Mouse (Mus musculus): ENCODE data around the gene Bahcc1. TPM values are rescaled to one million over a fixed set of nuclear protein-coding genes. Genes with fewer than 3 reads are reported as not detected.

The Bahcc1 gene
- 17.0 and 20.8 TPM in 2 replicates for polyA plus RNA-seq (2014; fragmentation: Nextera tagmentation; extraction: Ambion mirVana)

DNA sequence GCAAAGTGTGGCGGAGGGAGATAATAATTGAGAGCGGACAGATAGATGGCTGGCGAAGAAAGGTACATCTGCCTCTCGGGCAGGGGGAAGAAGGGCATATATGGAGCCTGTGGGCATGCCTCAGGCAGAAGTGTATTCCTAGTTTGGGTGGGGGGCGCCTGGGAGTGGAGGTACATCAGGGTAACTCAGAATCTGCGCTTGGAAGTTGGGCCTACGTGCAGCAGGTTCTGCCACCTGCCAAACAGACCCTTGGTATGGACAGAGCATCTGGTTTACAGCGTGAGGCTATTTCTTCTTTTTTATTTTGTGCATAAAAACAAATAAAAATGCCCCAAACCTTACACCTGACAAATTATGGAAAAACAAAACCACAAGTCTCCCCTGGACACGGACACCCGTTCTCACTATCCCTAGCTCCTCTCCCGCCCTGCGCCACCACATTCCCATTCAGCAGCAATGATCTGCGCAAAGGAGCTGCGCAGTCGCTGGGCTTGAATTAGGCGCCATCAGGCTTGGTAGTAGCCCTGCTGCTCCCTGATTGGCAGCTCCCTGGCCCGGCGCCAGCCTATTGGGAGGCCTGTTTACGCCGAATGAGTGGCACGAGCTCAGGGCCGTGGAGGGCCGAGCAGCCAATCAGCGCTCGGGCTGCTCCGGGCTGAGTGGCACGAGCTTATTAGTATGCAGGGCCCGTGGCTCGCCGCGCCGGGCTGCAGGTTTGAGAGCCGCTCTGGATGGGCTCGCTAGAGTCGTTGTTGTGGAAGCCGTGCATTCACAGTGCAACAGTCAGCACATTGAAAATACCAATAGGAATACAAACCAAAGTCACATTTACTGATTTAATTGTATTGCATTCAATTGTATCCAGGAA is at the start of gene Bahcc1:
TSS of gene Bahcc1 (plus strand) at position 718 of the 868 bp plus-strand sequence.
- Histone ChIP-seq H3K4me2 (ENCODE audit: low read depth, low read length) (peak within 1 kb of the TSS; percentile 84), H3K4me3 (ENCODE audit: low read depth, low read length) (peak within 1 kb of the TSS; percentile 96), H3K4me1 (ENCODE audit: control insufficient read depth, insufficient read depth, low read length) (peaks cover 27% of the 10 kb centered on the region), H3K27ac (ENCODE audit: low read depth, low read length) (peak within 1 kb of the TSS; percentile 96), H3K36me3 (ENCODE audit: control insufficient read depth, insufficient read depth, low read length) (no peaks in the 10 kb centered on the region), H3K27me3 (ENCODE audit: control insufficient read depth, insufficient read depth, low read length) (no peaks in the 10 kb centered on the region), H3K9ac (replicated peaks; ENCODE audit: low read depth, low read length) (peak within 1 kb of the TSS; percentile 98), H3K9me3 (ENCODE audit: control insufficient read depth, low read length) (no peaks in the 10 kb centered on the region)
- 1% methylated on average over 36 of the region's 36 CpGs for WGBS
- ATAC-seq (ENCODE audit: low read depth): peak; percentile 93

DNA sequence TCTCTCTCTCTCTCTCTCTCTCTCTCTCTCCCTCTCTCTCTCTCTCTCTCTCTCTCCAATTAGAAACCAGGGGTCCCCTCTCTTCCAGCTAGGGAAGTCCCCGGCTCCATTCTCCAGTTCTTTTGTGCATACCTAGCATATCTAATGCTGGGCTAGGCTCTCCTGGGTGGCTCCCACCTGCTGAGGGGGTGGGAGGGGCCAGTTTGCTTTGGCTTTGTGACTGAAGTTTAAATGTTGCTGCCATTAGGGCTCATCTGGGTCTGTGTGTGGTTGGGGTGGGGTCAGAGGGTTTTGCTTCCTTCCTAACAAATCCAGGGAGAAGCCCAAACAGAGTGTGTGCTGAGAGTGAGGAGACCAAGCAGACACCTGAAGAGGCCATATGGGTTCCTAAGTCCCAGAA is 49.6 kb upstream of the Bahcc1 start:
- Histone ChIP-seq H3K27me3 (ENCODE audit: control insufficient read depth, insufficient read depth, low read length) (no peaks in the 10 kb centered on the region), H3K36me3 (ENCODE audit: control insufficient read depth, insufficient read depth, low read length) (no peaks in the 10 kb centered on the region), H3K9me3 (ENCODE audit: control insufficient read depth, low read length) (no peaks in the 10 kb centered on the region), H3K4me1 (ENCODE audit: control insufficient read depth, insufficient read depth, low read length) (peaks cover 38% of the 10 kb centered on the region), H3K4me2 (ENCODE audit: low read depth, low read length) (no peak overlapping the region), H3K9ac (replicated peaks; ENCODE audit: low read depth, low read length) (no peak overlapping the region), H3K27ac (ENCODE audit: low read depth, low read length) (no peak overlapping the region), H3K4me3 (ENCODE audit: low read depth, low read length) (no peak overlapping the region)
- 22% methylated on average over 1 of the region's 1 CpGs for WGBS
- ATAC-seq (ENCODE audit: low read depth): no peak

GRCm38 (mm10) chr11:120183708-120184107 is 49.0 kb upstream of the Bahcc1 start:
- Histone ChIP-seq H3K9me3 (ENCODE audit: control insufficient read depth, low read length) (no peaks in the 10 kb centered on the region), H3K4me2 (ENCODE audit: low read depth, low read length) (peak overlapping the region; percentile 99; the same call in 1 of the 2 replicates), H3K4me3 (ENCODE audit: low read depth, low read length) (no peak overlapping the region), H3K27me3 (ENCODE audit: control insufficient read depth, insufficient read depth, low read length) (no peaks in the 10 kb centered on the region), H3K4me1 (ENCODE audit: control insufficient read depth, insufficient read depth, low read length) (peaks cover 38% of the 10 kb centered on the region), H3K36me3 (ENCODE audit: control insufficient read depth, insufficient read depth, low read length) (no peaks in the 10 kb centered on the region), H3K27ac (ENCODE audit: low read depth, low read length) (no peak overlapping the region), H3K9ac (replicated peaks; ENCODE audit: low read depth, low read length) (no peak overlapping the region)
- WGBS: 25% methylated on average over 11 of the region's 11 CpGs
- no peak for ATAC-seq (ENCODE audit: low read depth)

DNA sequence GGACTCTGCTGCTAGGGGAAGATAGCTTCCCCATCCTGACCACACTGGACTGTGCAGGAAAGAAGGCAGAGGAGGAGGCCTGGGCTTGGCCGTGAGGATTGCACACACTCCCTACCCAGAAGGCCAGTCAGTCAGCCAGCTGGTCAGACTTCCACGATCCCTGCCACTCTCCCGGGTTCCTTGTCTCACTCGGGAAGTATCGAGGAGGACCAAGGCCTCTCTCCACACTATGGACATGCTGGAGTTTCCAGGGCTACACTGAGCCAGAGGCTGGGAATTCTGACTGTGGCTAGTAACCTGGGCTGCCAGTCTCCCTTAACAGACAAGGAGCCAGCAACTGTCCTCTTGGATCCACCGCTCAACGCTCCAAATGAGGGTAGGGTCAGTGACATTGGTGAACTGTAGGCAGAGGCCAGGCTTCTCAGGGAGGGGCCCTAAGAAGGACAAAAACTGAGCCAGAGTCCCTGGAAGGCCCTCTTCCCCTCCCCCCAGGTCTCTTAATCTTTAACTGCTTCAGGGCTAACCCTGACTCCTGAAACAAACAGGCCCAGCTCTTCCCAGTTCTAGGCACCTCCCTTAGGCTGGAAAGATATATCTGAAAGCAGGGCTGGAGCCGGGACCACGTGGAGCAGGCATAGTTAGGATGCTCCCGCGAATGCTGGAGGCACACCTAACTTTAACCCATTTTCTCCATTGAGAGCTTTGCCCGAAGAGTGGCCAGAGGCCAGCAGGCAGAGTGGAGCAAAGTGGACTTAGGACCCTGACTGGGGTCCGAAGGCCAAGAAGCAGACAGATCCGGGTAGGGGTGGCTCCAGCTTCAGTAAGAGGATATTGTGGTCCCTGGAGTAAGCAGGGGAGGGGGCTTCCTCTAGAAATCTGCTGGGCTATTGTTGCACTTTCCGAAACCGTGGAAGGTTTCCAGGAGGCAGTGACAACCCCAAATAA is 48.1 kb upstream of the Bahcc1 start:
- Histone ChIP-seq H3K27me3 (ENCODE audit: control insufficient read depth, insufficient read depth, low read length) (no peaks in the 10 kb centered on the region), H3K27ac (ENCODE audit: low read depth, low read length) (peak overlapping the region; percentile 98), H3K9me3 (ENCODE audit: control insufficient read depth, low read length) (no peaks in the 10 kb centered on the region), H3K4me2 (ENCODE audit: low read depth, low read length) (peak overlapping the region; percentile 99), H3K4me3 (ENCODE audit: low read depth, low read length) (peak overlapping the region; percentile 92), H3K36me3 (ENCODE audit: control insufficient read depth, insufficient read depth, low read length) (no peaks in the 10 kb centered on the region), H3K4me1 (ENCODE audit: control insufficient read depth, insufficient read depth, low read length) (peaks cover 38% of the 10 kb centered on the region), H3K9ac (replicated peaks; ENCODE audit: low read depth, low read length) (peak overlapping the region; percentile 99)
- WGBS: 4% methylated on average over 16 of the region's 16 CpGs
- peak; percentile 18; the same call in 1 of the 2 replicates for ATAC-seq (ENCODE audit: low read depth)

- peak overlapping the region; percentile 99 for H3K9ac ChIP-seq (replicated peaks; ENCODE audit: low read depth, low read length)
- peak overlapping the region; percentile 92 for H3K4me3 ChIP-seq (ENCODE audit: low read depth, low read length)
- no peaks in the 10 kb centered on the region for H3K27me3 ChIP-seq (ENCODE audit: control insufficient read depth, insufficient read depth, low read length)
- H3K4me1 ChIP-seq (ENCODE audit: control insufficient read depth, insufficient read depth, low read length): peaks cover 42% of the 10 kb centered on the region
- H3K9me3 ChIP-seq (ENCODE audit: control insufficient read depth, low read length): no peaks in the 10 kb centered on the region
- WGBS: 1% methylated on average over 54 of the region's 54 CpGs
- peak overlapping the region; percentile 99 for H3K4me2 ChIP-seq (ENCODE audit: low read depth, low read length)
- H3K36me3 ChIP-seq (ENCODE audit: control insufficient read depth, insufficient read depth, low read length): no peaks in the 10 kb centered on the region
- H3K27ac ChIP-seq (ENCODE audit: low read depth, low read length): peak overlapping the region; percentile 98
- ATAC-seq (ENCODE audit: low read depth): no peak
Observed at GRCm38 (mm10) chr11:120185316-120186141, 47.2 kb upstream of the Bahcc1 start.

DNA sequence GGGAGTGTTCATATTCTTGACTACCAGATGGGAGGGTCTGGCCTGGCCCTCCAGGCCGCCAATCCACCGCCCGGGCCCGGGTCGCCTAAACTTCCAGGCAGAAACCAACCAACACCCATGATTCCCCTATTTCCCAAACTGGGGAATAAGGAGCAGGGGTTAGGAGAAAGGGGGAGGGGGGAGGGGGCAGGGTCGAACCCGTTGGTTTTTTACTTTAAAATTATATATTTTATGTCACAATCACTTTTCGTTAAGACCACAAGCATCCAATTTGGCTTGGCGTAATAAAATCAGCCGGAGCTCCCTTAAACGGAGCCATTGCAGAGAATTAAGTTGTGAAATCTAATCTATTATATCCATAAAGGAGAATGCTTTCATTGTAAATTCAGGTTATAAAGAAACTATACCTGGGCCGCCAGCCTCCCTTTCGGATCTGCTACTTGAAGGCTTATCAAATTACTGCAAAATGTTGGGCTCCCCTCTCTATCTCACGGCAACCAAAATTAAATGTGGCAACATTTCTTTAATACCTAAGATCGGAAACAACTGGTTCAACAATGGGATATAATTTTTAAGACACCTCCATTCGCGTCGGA is 46.5 kb upstream of the Bahcc1 start:
- WGBS: 6% methylated on average over 18 of the region's 18 CpGs
- Histone ChIP-seq H3K36me3 (ENCODE audit: control insufficient read depth, insufficient read depth, low read length) (no peaks in the 10 kb centered on the region), H3K9ac (replicated peaks; ENCODE audit: low read depth, low read length) (peak overlapping the region; percentile 99), H3K4me3 (ENCODE audit: low read depth, low read length) (peak overlapping the region; percentile 92), H3K27ac (ENCODE audit: low read depth, low read length) (peak overlapping the region; percentile 98), H3K4me2 (ENCODE audit: low read depth, low read length) (peak overlapping the region; percentile 99), H3K4me1 (ENCODE audit: control insufficient read depth, insufficient read depth, low read length) (peaks cover 48% of the 10 kb centered on the region), H3K9me3 (ENCODE audit: control insufficient read depth, low read length) (no peaks in the 10 kb centered on the region), H3K27me3 (ENCODE audit: control insufficient read depth, insufficient read depth, low read length) (no peaks in the 10 kb centered on the region)
- ATAC-seq (ENCODE audit: low read depth): no peak

DNA sequence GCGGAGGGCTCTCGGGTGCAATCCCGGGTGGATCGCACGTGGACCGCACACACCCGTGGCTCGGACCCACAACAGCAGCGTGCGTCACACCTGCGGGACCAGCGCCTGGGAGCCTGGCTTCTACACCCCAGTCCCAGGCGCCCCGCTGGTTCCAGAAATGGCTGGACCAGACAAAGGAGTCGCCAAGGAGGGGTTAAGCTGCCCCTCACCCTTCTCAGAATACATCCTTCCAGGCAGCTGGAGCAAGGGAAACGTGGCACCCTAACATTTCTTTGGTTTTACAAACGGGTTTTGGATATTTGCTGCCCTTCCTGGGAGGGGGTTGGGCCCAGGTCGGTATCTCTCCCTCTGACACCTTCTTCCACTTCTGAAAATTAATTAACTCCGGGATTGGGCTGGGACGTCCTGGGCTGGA is 45.9 kb upstream of the Bahcc1 start:
- H3K4me1 ChIP-seq (ENCODE audit: control insufficient read depth, insufficient read depth, low read length): peaks cover 48% of the 10 kb centered on the region
- peak overlapping the region; percentile 98 for H3K27ac ChIP-seq (ENCODE audit: low read depth, low read length)
- H3K36me3 ChIP-seq (ENCODE audit: control insufficient read depth, insufficient read depth, low read length): no peaks in the 10 kb centered on the region
- no peaks in the 10 kb centered on the region for H3K9me3 ChIP-seq (ENCODE audit: control insufficient read depth, low read length)
- no peak for ATAC-seq (ENCODE audit: low read depth)
- peak overlapping the region; percentile 92 for H3K4me3 ChIP-seq (ENCODE audit: low read depth, low read length)
- peak overlapping the region; percentile 99 for H3K9ac ChIP-seq (replicated peaks; ENCODE audit: low read depth, low read length)
- WGBS: under 1% methylated on average over 20 of the region's 20 CpGs
- no peaks in the 10 kb centered on the region for H3K27me3 ChIP-seq (ENCODE audit: control insufficient read depth, insufficient read depth, low read length)
- peak overlapping the region; percentile 99 for H3K4me2 ChIP-seq (ENCODE audit: low read depth, low read length)
